Mouse (Mus musculus): ENCODE results near the gene Tmub2. TPM values are rescaled to one million over a fixed set of nuclear protein-coding genes. Genes with fewer than 3 reads are reported as not detected.

Gene Tmub2
- polyA plus RNA-seq, 1 experiment from 2014 or later: 26.7 TPM

- H3K4me1 ChIP-seq (ENCODE audit: control insufficient read depth, low read depth, low read length): peaks cover 13% of the 10 kb centered on the region
These were observed 36.0 kb upstream of the Tmub2 start, which contains the start of gene BC030867 for GRCm38 (mm10) chr11:102248630-102249230. TSS of gene BC030867 (plus strand) at chr11:102248882.

GRCm38 (mm10) chr11:102249351-102250090 is 35.2 kb upstream of the Tmub2 start:
- Histone ChIP-seq H3K4me1 (ENCODE audit: control insufficient read depth, low read depth, low read length) (peaks cover 13% of the 10 kb centered on the region), H3K9me3 (replicated peaks; ENCODE audit: control insufficient read depth, low read length) (no peaks in the 10 kb centered on the region), H3K27ac (ENCODE audit: low read length) (no peak overlapping the region; the same call in 1 of the 2 replicates), H3K9ac (ENCODE audit: low read depth, low read length) (peak overlapping the region; percentile 76), H3K27me3 (ENCODE audit: control insufficient read depth, insufficient read depth, low read depth, low read length) (peaks cover 6% of the 10 kb centered on the region), H3K4me2 (ENCODE audit: low read depth, low read length) (peak overlapping the region; percentile 71), H3K4me3 (ENCODE audit: low read depth, low read length) (peak overlapping the region; percentile 76), H3K36me3 (ENCODE audit: control insufficient read depth, insufficient read depth) (peaks cover 7% of the 10 kb centered on the region; the same call in 1 of the 2 replicates)
- WGBS (ENCODE audit: insufficient replicate concordance): 8% methylated on average over 9 of the region's 9 CpGs
- ATAC-seq (ENCODE audit: low read depth): peak; percentile 5; the same call in 1 of the 2 replicates

More at GRCm38 (mm10) chr11:102248630-102249230, 36.0 kb upstream of the Tmub2 start, which contains the start of gene BC030867:
- Histone ChIP-seq H3K9ac (ENCODE audit: low read depth, low read length) (peak within 1 kb of the TSS; percentile 76), H3K27me3 (ENCODE audit: control insufficient read depth, insufficient read depth, low read depth, low read length) (peaks cover 10% of the 10 kb centered on the region), H3K27ac (ENCODE audit: low read length) (peak within 1 kb of the TSS; percentile 41; the same call in 1 of the 2 replicates), H3K4me3 (ENCODE audit: low read depth, low read length) (peak within 1 kb of the TSS; percentile 76), H3K4me2 (ENCODE audit: low read depth, low read length) (peak within 1 kb of the TSS; percentile 71), H3K9me3 (replicated peaks; ENCODE audit: control insufficient read depth, low read length) (no peaks in the 10 kb centered on the region), H3K36me3 (ENCODE audit: control insufficient read depth, insufficient read depth) (peaks cover 7% of the 10 kb centered on the region; the same call in 1 of the 2 replicates)
- ATAC-seq (ENCODE audit: low read depth): peak; percentile 74
- under 1% methylated on average over 41 of the region's 41 CpGs for WGBS (ENCODE audit: insufficient replicate concordance)

GRCm38 (mm10) chr11:102257514-102257913 is 27.2 kb upstream of the Tmub2 start:
- Histone ChIP-seq H3K36me3 (ENCODE audit: control insufficient read depth, insufficient read depth) (peaks cover 16% of the 10 kb centered on the region), H3K27ac (ENCODE audit: low read length) (no peak overlapping the region), H3K4me2 (ENCODE audit: low read depth, low read length) (no peak overlapping the region), H3K4me3 (ENCODE audit: low read depth, low read length) (no peak overlapping the region), H3K27me3 (ENCODE audit: control insufficient read depth, insufficient read depth, low read depth, low read length) (no peaks in the 10 kb centered on the region), H3K9ac (ENCODE audit: low read depth, low read length) (no peak overlapping the region), H3K9me3 (replicated peaks; ENCODE audit: control insufficient read depth, low read length) (no peaks in the 10 kb centered on the region), H3K4me1 (ENCODE audit: control insufficient read depth, low read depth, low read length) (peaks cover 6% of the 10 kb centered on the region)
- no peak for ATAC-seq (ENCODE audit: low read depth)
- WGBS (ENCODE audit: insufficient replicate concordance): 62% methylated on average over 9 of the region's 9 CpGs

DNA sequence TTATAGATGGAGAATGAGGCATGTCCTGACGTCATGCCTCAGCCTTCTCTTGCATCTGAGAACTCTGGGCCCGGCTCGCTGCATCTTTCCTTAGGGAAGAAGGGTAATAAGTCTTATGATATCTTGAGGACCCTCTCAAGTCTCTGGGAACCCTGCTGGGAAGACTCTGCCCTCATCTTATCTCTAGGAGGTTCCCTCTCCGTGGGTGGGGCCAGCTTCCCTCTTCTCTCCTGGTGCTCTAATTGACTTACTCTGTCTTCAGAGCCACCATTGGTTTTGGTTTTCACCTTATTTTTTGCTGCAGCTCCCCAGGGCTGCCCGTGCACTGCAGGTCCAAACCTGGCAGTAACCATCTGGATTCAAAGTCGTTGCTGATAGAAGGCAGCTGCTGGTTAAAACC is 26.6 kb upstream of the Tmub2 start:
- 76% methylated on average over 6 of the region's 6 CpGs for WGBS (ENCODE audit: insufficient replicate concordance)
- H3K36me3 ChIP-seq (ENCODE audit: control insufficient read depth, insufficient read depth): peaks cover 16% of the 10 kb centered on the region
- no peak overlapping the region for H3K27ac ChIP-seq (ENCODE audit: low read length)

GRCm38 (mm10) chr11:102258521-102258920 is 26.2 kb upstream of the Tmub2 start:
- no peak overlapping the region for H3K27ac ChIP-seq (ENCODE audit: low read length)
- peaks cover 6% of the 10 kb centered on the region for H3K4me1 ChIP-seq (ENCODE audit: control insufficient read depth, low read depth, low read length)
- no peak for ATAC-seq (ENCODE audit: low read depth)
- no peak overlapping the region for H3K9ac ChIP-seq (ENCODE audit: low read depth, low read length)
- H3K27me3 ChIP-seq (ENCODE audit: control insufficient read depth, insufficient read depth, low read depth, low read length): no peaks in the 10 kb centered on the region
- no peak overlapping the region for H3K4me2 ChIP-seq (ENCODE audit: low read depth, low read length)
- peaks cover 16% of the 10 kb centered on the region for H3K36me3 ChIP-seq (ENCODE audit: control insufficient read depth, insufficient read depth)
- no peak overlapping the region for H3K4me3 ChIP-seq (ENCODE audit: low read depth, low read length)
- no peaks in the 10 kb centered on the region for H3K9me3 ChIP-seq (replicated peaks; ENCODE audit: control insufficient read depth, low read length)
- 84% methylated on average over 3 of the region's 3 CpGs for WGBS (ENCODE audit: insufficient replicate concordance)

More for the DNA sequence above, 26.6 kb upstream of the Tmub2 start:
- Histone ChIP-seq H3K9me3 (replicated peaks; ENCODE audit: control insufficient read depth, low read length) (no peaks in the 10 kb centered on the region), H3K4me2 (ENCODE audit: low read depth, low read length) (no peak overlapping the region), H3K4me3 (ENCODE audit: low read depth, low read length) (no peak overlapping the region), H3K9ac (ENCODE audit: low read depth, low read length) (no peak overlapping the region), H3K4me1 (ENCODE audit: control insufficient read depth, low read depth, low read length) (peaks cover 6% of the 10 kb centered on the region), H3K27me3 (ENCODE audit: control insufficient read depth, insufficient read depth, low read depth, low read length) (no peaks in the 10 kb centered on the region)
- no peak for ATAC-seq (ENCODE audit: low read depth)

DNA sequence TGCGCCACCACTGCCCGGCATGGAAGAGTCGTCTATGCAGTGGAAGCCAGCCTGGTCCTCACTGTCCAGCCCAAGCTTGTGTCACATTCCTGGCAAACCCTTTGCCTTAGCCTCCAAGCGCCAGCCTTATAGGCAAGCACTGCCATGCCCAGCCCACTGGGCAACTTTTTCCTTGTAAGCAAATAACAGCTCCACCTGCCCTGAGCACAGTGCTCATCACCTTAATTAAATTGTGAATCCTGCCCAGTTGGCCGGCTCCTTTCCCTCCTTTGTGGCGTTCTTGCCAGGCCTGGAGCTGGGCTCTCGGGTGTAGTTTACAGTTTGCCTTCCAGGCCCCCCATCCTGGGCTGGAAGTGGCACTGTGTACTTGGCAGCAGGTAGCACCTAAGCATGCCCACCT is 21.5 kb upstream of the Tmub2 start:
- ATAC-seq (ENCODE audit: low read depth): no peak
- 88% methylated on average over 7 of the region's 7 CpGs for WGBS (ENCODE audit: insufficient replicate concordance)
- no peaks in the 10 kb centered on the region for H3K9me3 ChIP-seq (replicated peaks; ENCODE audit: control insufficient read depth, low read length)
- H3K27me3 ChIP-seq (ENCODE audit: control insufficient read depth, insufficient read depth, low read depth, low read length): no peaks in the 10 kb centered on the region
- H3K36me3 ChIP-seq (ENCODE audit: control insufficient read depth, insufficient read depth): peaks cover 16% of the 10 kb centered on the region
- no peak overlapping the region for H3K27ac ChIP-seq (ENCODE audit: low read length)
- no peak overlapping the region for H3K4me2 ChIP-seq (ENCODE audit: low read depth, low read length)
- no peak overlapping the region for H3K4me3 ChIP-seq (ENCODE audit: low read depth, low read length)
- no peak overlapping the region for H3K9ac ChIP-seq (ENCODE audit: low read depth, low read length)
- H3K4me1 ChIP-seq (ENCODE audit: control insufficient read depth, low read depth, low read length): peaks cover 1% of the 10 kb centered on the region

- H3K9me3 ChIP-seq (replicated peaks; ENCODE audit: control insufficient read depth, low read length): no peaks in the 10 kb centered on the region
- H3K9ac ChIP-seq (ENCODE audit: low read depth, low read length): no peak overlapping the region
- no peaks in the 10 kb centered on the region for H3K27me3 ChIP-seq (ENCODE audit: control insufficient read depth, insufficient read depth, low read depth, low read length)
- H3K4me3 ChIP-seq (ENCODE audit: low read depth, low read length): no peak overlapping the region
- peaks cover 2% of the 10 kb centered on the region; the same call in 1 of the 2 replicates for H3K36me3 ChIP-seq (ENCODE audit: control insufficient read depth, insufficient read depth)
- no peak overlapping the region for H3K4me2 ChIP-seq (ENCODE audit: low read depth, low read length)
- no peak for ATAC-seq (ENCODE audit: low read depth)
- H3K27ac ChIP-seq (ENCODE audit: low read length): no peak overlapping the region
- WGBS (ENCODE audit: insufficient replicate concordance): 70% methylated on average over 14 of the region's 14 CpGs
- H3K4me1 ChIP-seq (ENCODE audit: control insufficient read depth, low read depth, low read length): no peaks in the 10 kb centered on the region
These were observed 18.9 kb upstream of the Tmub2 start for GRCm38 (mm10) chr11:102265816-102266215.

DNA sequence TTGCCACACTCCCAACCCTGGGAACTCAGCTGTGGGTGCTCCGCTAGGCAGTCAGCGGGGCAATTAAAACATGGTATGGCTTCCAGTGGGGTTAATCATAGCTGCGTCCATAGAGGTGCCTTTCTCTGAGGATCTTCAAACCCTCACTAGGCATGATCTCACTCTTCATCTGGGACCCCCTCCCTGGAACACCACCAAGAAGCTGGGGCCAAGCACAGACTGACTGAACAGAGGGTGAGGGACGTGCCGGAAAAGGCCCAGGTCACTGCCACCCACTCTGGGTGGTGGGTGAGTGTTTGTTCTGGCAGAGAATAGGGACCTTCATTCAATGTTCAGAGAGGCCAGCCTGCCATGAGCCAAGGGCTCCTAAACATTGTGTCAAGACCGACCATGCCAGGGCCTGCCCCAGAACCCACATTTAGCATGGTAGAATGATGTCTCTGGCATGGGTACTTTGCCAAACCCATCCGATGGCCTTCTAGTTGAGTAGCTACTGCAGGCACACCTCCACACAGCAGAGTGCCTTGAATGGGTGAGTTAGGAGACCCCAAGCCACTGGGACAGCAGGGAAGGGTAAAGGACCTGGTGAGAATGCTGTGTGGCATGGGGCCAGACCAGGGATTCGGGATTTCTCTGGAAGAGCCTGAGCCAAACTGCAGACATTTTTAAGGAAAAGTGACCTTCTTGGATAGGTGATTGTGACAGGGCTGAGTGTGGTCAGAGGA is 17.9 kb upstream of the Tmub2 start:
- Histone ChIP-seq H3K9ac (ENCODE audit: low read depth, low read length) (no peak overlapping the region), H3K4me1 (ENCODE audit: control insufficient read depth, low read depth, low read length) (no peaks in the 10 kb centered on the region), H3K36me3 (ENCODE audit: control insufficient read depth, insufficient read depth) (no peaks in the 10 kb centered on the region), H3K9me3 (replicated peaks; ENCODE audit: control insufficient read depth, low read length) (no peaks in the 10 kb centered on the region), H3K4me2 (ENCODE audit: low read depth, low read length) (no peak overlapping the region), H3K4me3 (ENCODE audit: low read depth, low read length) (no peak overlapping the region), H3K27me3 (ENCODE audit: control insufficient read depth, insufficient read depth, low read depth, low read length) (no peaks in the 10 kb centered on the region), H3K27ac (ENCODE audit: low read length) (no peak overlapping the region)
- ATAC-seq (ENCODE audit: low read depth): no peak
- 76% methylated on average over 8 of the region's 8 CpGs for WGBS (ENCODE audit: insufficient replicate concordance)
